Mouse (Mus musculus) heart, postnatal 0 days (tissue): Measurements from ENCODE around the gene Rnf32. TPM values are rescaled to one million over a fixed set of nuclear protein-coding genes. Genes with fewer than 3 reads are reported as not detected.

Experiments used
- ATAC-seq: fragments of 200-750 bp; cut with Nextera tagmentation; 2 replicates; pipeline ENCODE4 v1.8.0; 2017; ENCODE audit warnings: low read depth, moderate number of reproducible peaks, moderate library complexity; ENCODE audit not compliant: insufficient read depth
- DNase-seq: peaks from one replicate; pipeline ENCODE4 v3.0.0-alpha.2; 2016; ENCODE audit warnings: low spot score
- H3K27ac ChIP-seq: fragments of 300-500 bp; sonication (generic); 2 replicates; pipeline ENCODE4 v1.5.1; 2014; ENCODE audit warnings: low read depth, mild to moderate bottlenecking
- H3K27me3 ChIP-seq: fragments of 300-500 bp; sonication (generic); 2 replicates; pipeline ENCODE4 v1.6.1; 2014; ENCODE audit warnings: low read length, mixed read lengths; ENCODE audit not compliant: control insufficient read depth, insufficient read depth
- H3K36me3 ChIP-seq: fragments of 300-500 bp; sonication (generic); replicated peaks from 2 replicates; pipeline ENCODE4 v1.6.1; 2014; ENCODE audit warnings: low read length, mixed read lengths; ENCODE audit not compliant: control insufficient read depth, insufficient read depth
- H3K4me1 ChIP-seq: fragments of 300-500 bp; sonication (generic); 2 replicates; pipeline ENCODE4 v1.6.1; 2014; ENCODE audit warnings: antibody characterized with exemption; ENCODE audit not compliant: control insufficient read depth, insufficient read depth
- H3K4me2 ChIP-seq: fragments of 300-500 bp; sonication (generic); 2 replicates; pipeline ENCODE4 v1.6.1; 2014; ENCODE audit warnings: low read depth, mild to moderate bottlenecking, low read length, moderate library complexity
- H3K4me3 ChIP-seq: fragments of 300-500 bp; sonication (generic); 2 replicates; pipeline ENCODE4 v1.5.1; 2014; ENCODE audit warnings: low read depth, low read length
- H3K9ac ChIP-seq: fragments of 300-500 bp; sonication (generic); replicated peaks from 2 replicates; pipeline ENCODE4 v1.6.1; 2014; ENCODE audit warnings: low read depth, low read length, mixed read lengths
- H3K9me3 ChIP-seq: fragments of 300-500 bp; sonication (generic); replicated peaks from 2 replicates; pipeline ENCODE4 v1.6.1; 2016; ENCODE audit warnings: low read length; ENCODE audit not compliant: control insufficient read depth
- CTCF ChIP-seq: IDR thresholded peaks from 2 replicates; pipeline ENCODE4 v1.5.1; 2016; ENCODE audit warnings: antibody characterized with exemption, control low read depth, low read depth
- EP300 ChIP-seq: IDR thresholded peaks from 2 replicates; pipeline ENCODE4 v1.6.1; 2016; ENCODE audit warnings: antibody characterized with exemption, low read depth
- polyA plus RNA-seq: library from polyadenylated mRNA; unstranded; fragments of >200 nt; fragmentation: Nextera tagmentation; extraction: Ambion mirVana; gene quantifications from 2 replicates; pipeline ENCODE4 v1.2.1, GENCODE M21; 2015
- total RNA-seq: library from RNA; depleted of rRNA; stranded (reverse); fragments of >200 nt; gene quantifications from 2 replicates; pipeline ENCODE4 v1.2.3, GENCODE M21; 2014; ENCODE audit warnings: low replicate concordance; rRNA removed

Gene Rnf32
- total and polyA plus RNA-seq, 2 experiments from 2014 or later: 0.42 to 3.9 TPM

GRCm38 (mm10) chr5:29274746-29275145, 79.0 kb downstream of the Rnf32 start:
- DNase-seq (no peak), ATAC-seq (no peak)
- no peak overlapping the region for H3K9ac ChIP-seq
- H3K9me3 ChIP-seq: no peaks in the 10 kb centered on the region
- H3K36me3 ChIP-seq: no peaks in the 10 kb centered on the region
- H3K4me2 ChIP-seq: no peak overlapping the region
- TF ChIP-seq EP300 (no peak), CTCF (peak; percentile 35)
- H3K27ac ChIP-seq: no peak overlapping the region
- no peak overlapping the region for H3K4me3 ChIP-seq
- H3K4me1 ChIP-seq: no peaks in the 10 kb centered on the region
- no peaks in the 10 kb centered on the region for H3K27me3 ChIP-seq

Other genes with a start within 250 kb of the Rnf32 start
- gene Lmbr1, start 182.4 kb downstream of the Rnf32 start, total RNA-seq: 18.2 and 28.4 TPM in 2 replicates
- gene Lmbr1, start 182.4 kb downstream of the Rnf32 start, polyA plus RNA-seq: 16.9 and 17.3 TPM in 2 replicates
- gene Nom1, start 238.7 kb downstream of the Rnf32 start, total RNA-seq: 3.0 and 19.9 TPM in 2 replicates
- 11.0 and 12.4 TPM in 2 replicates for gene Nom1, start 238.7 kb downstream of the Rnf32 start, polyA plus RNA-seq